Mouse (Mus musculus): ENCODE data around the gene Tfpt. TPM values are rescaled to one million over a fixed set of nuclear protein-coding genes. Genes with fewer than 3 reads are reported as not detected.
A peak's percentile ranks its signal among the peaks of the same experiment; 100 is the strongest.

Gene Tfpt
- total RNA-seq (2014; rRNA removed; ENCODE audit: low replicate concordance) (3.1 and 21.0 TPM in 2 replicates), polyA plus RNA-seq (2015; fragmentation: Nextera tagmentation; extraction: Ambion mirVana) (14.2 and 16.0 TPM in 2 replicates)

DNA sequence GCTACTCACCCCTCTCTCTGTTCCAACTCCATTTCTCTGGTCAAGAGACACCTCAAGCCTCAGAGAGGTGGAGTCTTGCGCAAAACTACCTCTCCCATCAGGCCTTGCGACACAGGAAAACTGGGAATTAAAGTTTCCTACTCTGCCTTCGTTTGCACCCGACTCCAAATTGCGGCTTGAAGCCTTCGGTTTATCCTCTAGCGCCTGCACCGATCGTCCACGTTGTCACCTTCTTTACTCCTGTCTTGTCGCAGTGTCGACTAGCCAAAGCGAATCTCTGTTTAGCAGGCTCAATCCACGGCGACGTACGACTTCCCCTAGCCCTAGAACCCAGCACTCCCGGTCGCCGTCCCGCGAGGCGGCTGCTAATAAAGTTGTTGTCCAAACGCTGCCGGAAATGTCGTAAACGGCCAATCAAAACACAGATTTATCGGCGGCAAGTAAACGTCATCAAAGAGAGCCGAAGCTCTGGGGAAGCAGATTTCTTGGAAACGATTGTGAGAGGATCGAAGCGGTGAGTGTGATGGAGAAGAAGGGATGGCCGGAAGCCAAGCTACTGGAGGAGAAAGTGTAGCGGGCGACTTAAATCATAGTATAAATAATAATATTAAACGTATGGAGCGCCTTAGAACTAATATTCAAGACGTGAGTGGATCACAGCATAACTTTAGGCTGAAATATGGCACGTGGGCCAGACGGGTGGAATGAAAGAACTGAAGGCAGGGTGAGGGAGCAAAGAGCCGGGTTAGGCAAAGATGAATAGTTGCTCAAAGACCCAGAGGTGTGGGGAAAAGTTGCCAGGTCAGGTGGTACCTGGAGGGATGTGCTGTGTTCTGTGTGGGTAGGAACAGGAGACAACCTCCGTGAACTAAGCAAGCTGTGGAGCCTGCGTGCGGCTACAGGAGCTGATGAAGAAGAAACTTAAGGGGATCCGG lies at the start of gene Tfpt, which contains the start of gene Prpf31:
Gene Tfpt (minus strand): TSS at position 387 of the 935 bp plus-strand sequence.
Gene Prpf31 (plus strand): TSS at position 443 of the 935 bp plus-strand sequence.
- peaks cover 20% of the 10 kb centered on the region for H3K36me3 ChIP-seq (replicated peaks; ENCODE audit: control insufficient read depth, insufficient read depth, low read length)
- peak; percentile 90 for ATAC-seq (ENCODE audit: insufficient read depth, low read depth)
- H3K27me3 ChIP-seq (ENCODE audit: control insufficient read depth, insufficient read depth, low read length): no peaks in the 10 kb centered on the region

DNA sequence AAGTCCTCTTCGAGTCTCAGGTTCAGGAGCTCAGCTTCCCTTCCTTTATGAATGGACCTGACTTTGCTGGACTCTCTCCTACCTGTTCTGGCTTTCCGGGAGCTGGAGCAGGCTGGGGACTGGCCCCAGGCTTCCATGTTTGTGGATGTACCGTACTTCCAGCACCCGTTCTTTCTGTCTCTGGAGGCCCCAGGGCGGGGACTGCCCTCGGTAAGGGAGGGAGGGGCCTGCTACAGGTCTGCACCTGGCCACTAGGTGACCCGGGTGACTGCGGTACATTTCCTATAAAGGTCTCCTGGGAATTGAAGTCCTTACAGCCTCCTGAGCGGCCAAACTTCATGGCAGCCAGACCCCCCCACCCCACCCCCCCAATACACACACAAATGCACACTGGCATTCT lies 47.6 kb upstream of the Tfpt start, which contains the start of gene Tmc4:
Gene Tmc4 (minus strand): TSS at position 212 of the 400 bp plus-strand sequence.
- Histone ChIP-seq H3K4me2 (ENCODE audit: low read depth, low read length) (no peak within 1 kb of the TSS), H3K4me1 (ENCODE audit: control insufficient read depth, insufficient read depth) (no peaks in the 10 kb centered on the region), H3K27ac (ENCODE audit: low read depth) (no peak within 1 kb of the TSS), H3K36me3 (replicated peaks; ENCODE audit: control insufficient read depth, insufficient read depth, low read length) (peaks cover 10% of the 10 kb centered on the region; the same call in 1 of the 2 replicates), H3K4me3 (ENCODE audit: low read depth, low read length) (no peak within 1 kb of the TSS), H3K9me3 (replicated peaks; ENCODE audit: control insufficient read depth, low read length) (no peaks in the 10 kb centered on the region), H3K27me3 (ENCODE audit: control insufficient read depth, insufficient read depth, low read length) (no peaks in the 10 kb centered on the region), H3K9ac (replicated peaks; ENCODE audit: low read depth, low read length) (no peak within 1 kb of the TSS)
- DNase-seq (ENCODE audit: low spot score): no peak
- no peak for ATAC-seq (ENCODE audit: insufficient read depth, low read depth)
- 55% methylated on average over 9 of the region's 9 CpGs for WGBS
- TF ChIP-seq EP300 (IDR thresholded peaks at IDR 0.05; ENCODE audit: low read depth): no peak
- TF ChIP-seq CTCF (IDR thresholded peaks at IDR 0.05; ENCODE audit: low read depth): no peak

More for the DNA sequence above, at the start of gene Tfpt, which contains the start of gene Prpf31:
- WGBS: 1% methylated on average over 47 of the region's 47 CpGs
- peak; percentile 96 for DNase-seq (ENCODE audit: low spot score)
- Histone ChIP-seq H3K9me3 (replicated peaks; ENCODE audit: control insufficient read depth, low read length) (no peaks in the 10 kb centered on the region), H3K27ac (ENCODE audit: low read depth) (peak within 1 kb of the TSS; percentile 95), H3K4me2 (ENCODE audit: low read depth, low read length) (peak within 1 kb of the TSS; percentile 79), H3K9ac (replicated peaks; ENCODE audit: low read depth, low read length) (peak within 1 kb of the TSS; percentile 85), H3K4me1 (ENCODE audit: control insufficient read depth, insufficient read depth) (peaks cover 13% of the 10 kb centered on the region), H3K4me3 (ENCODE audit: low read depth, low read length) (peak within 1 kb of the TSS; percentile 84)
- TF ChIP-seq EP300 (IDR thresholded peaks at IDR 0.05; ENCODE audit: low read depth) (peak; percentile 85), CTCF (IDR thresholded peaks at IDR 0.05; ENCODE audit: low read depth) (no peak)

DNA sequence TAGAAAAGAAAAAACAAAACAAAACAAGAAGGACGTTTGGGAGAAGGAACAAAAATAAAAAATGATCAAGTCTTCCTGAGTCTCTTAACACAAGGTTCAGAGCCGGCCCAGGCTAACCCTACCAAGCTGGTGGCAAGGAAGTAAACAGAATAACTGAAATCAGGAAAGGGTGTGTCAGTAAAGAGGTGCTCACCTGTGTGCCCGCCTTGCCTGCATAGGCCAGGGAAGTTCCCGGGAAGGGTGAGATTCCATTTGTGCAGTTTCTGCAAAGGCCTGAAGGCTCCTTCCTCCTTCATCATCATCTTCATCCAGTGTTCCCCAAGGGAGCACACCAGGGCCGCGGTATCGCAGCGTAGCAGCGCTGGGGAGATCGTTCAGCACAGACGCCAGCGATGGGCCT lies 46.6 kb upstream of the Tfpt start:
- no peaks in the 10 kb centered on the region for H3K27me3 ChIP-seq (ENCODE audit: control insufficient read depth, insufficient read depth, low read length)
- no peak overlapping the region for H3K9ac ChIP-seq (replicated peaks; ENCODE audit: low read depth, low read length)
- TF ChIP-seq EP300 (IDR thresholded peaks at IDR 0.05; ENCODE audit: low read depth) (no peak), CTCF (IDR thresholded peaks at IDR 0.05; ENCODE audit: low read depth) (no peak)
- H3K9me3 ChIP-seq (replicated peaks; ENCODE audit: control insufficient read depth, low read length): no peaks in the 10 kb centered on the region
- H3K36me3 ChIP-seq (replicated peaks; ENCODE audit: control insufficient read depth, insufficient read depth, low read length): peaks cover 10% of the 10 kb centered on the region; the same call in 1 of the 2 replicates
- DNase-seq (ENCODE audit: low spot score) (no peak), ATAC-seq (ENCODE audit: insufficient read depth, low read depth) (no peak)
- H3K4me1 ChIP-seq (ENCODE audit: control insufficient read depth, insufficient read depth): no peaks in the 10 kb centered on the region
- H3K4me3 ChIP-seq (ENCODE audit: low read depth, low read length): no peak overlapping the region
- H3K27ac ChIP-seq (ENCODE audit: low read depth): no peak overlapping the region
- 81% methylated on average over 12 of the region's 12 CpGs for WGBS
- no peak overlapping the region for H3K4me2 ChIP-seq (ENCODE audit: low read depth, low read length)

DNA sequence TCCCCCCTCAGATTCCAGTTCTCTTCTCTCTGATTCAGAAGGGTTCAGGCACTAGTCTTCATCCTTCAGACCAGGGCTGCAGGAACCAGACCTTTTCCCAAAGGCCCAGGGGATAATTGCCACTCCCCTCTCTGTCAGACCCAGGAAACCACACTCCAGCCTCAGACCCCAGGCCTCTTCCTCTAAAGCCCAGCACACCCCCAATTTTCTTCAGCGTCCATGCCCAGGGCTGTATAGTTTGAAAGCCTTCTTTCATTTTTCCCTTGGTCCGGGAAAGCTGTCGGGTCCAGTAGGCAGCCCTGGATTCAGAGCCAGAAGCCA lies 45.5 kb upstream of the Tfpt start:
- DNase-seq (ENCODE audit: low spot score): no peak
- Histone ChIP-seq H3K9ac (replicated peaks; ENCODE audit: low read depth, low read length) (no peak overlapping the region), H3K27me3 (ENCODE audit: control insufficient read depth, insufficient read depth, low read length) (no peaks in the 10 kb centered on the region), H3K4me1 (ENCODE audit: control insufficient read depth, insufficient read depth) (no peaks in the 10 kb centered on the region), H3K4me2 (ENCODE audit: low read depth, low read length) (no peak overlapping the region), H3K27ac (ENCODE audit: low read depth) (no peak overlapping the region), H3K36me3 (replicated peaks; ENCODE audit: control insufficient read depth, insufficient read depth, low read length) (peaks cover 4% of the 10 kb centered on the region; the same call in 1 of the 2 replicates), H3K4me3 (ENCODE audit: low read depth, low read length) (no peak overlapping the region), H3K9me3 (replicated peaks; ENCODE audit: control insufficient read depth, low read length) (no peaks in the 10 kb centered on the region)
- no peak for ATAC-seq (ENCODE audit: insufficient read depth, low read depth)
- 88% methylated on average over 3 of the region's 3 CpGs for WGBS
- TF ChIP-seq CTCF (IDR thresholded peaks at IDR 0.05; ENCODE audit: low read depth): no peak
- TF ChIP-seq EP300 (IDR thresholded peaks at IDR 0.05; ENCODE audit: low read depth): no peak

DNA sequence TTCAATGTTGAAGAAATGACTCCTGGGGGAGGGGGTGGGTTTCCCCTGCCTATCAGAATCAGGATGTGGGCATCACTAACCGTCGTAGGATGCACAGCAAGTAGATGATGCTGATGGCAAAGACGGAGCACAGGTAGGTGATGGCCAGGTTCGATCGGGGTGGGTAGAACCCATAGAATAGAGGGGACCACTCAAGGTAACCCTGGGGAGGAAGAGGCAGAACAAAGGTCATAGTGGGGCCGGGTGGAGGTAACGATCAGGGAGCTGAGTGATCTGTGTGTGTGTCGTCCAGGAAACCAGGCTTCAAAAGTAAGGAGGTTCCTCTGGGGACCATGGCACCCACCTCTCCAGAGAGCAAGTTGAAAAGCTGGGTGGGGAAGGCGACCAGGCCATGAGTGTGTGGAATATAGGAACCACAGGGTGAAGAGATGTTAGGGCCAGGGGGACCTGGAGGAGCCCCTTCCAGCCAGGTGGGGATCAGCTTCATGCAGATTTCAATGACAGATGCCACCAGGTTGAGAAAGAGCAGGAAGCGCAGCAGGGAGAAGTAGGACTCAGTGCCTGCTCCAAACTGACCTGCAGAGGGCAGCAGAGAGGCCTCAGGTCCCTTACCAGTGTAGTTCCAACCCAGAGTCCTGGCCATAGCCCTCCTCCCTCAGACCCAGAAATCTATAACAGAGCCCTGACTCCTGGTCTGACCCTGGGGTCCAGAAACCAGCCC lies 44.9 kb upstream of the Tfpt start:
- peak; percentile 85 for ATAC-seq (ENCODE audit: insufficient read depth, low read depth)
- TF ChIP-seq CTCF (IDR thresholded peaks at IDR 0.05; ENCODE audit: low read depth) (peak; percentile 89), EP300 (IDR thresholded peaks at IDR 0.05; ENCODE audit: low read depth) (no peak)

More for the DNA sequence above, 44.9 kb upstream of the Tfpt start:
- no peak overlapping the region for H3K4me3 ChIP-seq (ENCODE audit: low read depth, low read length)
- no peak overlapping the region for H3K4me2 ChIP-seq (ENCODE audit: low read depth, low read length)
- peaks cover 3% of the 10 kb centered on the region; the same call in 1 of the 2 replicates for H3K36me3 ChIP-seq (replicated peaks; ENCODE audit: control insufficient read depth, insufficient read depth, low read length)
- WGBS: 68% methylated on average over 10 of the region's 10 CpGs
- H3K27me3 ChIP-seq (ENCODE audit: control insufficient read depth, insufficient read depth, low read length): no peaks in the 10 kb centered on the region
- no peaks in the 10 kb centered on the region for H3K9me3 ChIP-seq (replicated peaks; ENCODE audit: control insufficient read depth, low read length)
- no peaks in the 10 kb centered on the region for H3K4me1 ChIP-seq (ENCODE audit: control insufficient read depth, insufficient read depth)
- no peak overlapping the region for H3K9ac ChIP-seq (replicated peaks; ENCODE audit: low read depth, low read length)
- peak; percentile 78 for DNase-seq (ENCODE audit: low spot score)
- H3K27ac ChIP-seq (ENCODE audit: low read depth): no peak overlapping the region
